Mouse (Mus musculus) heart, embryonic 14.5 days (tissue): ENCODE data around the gene Nr6a1. TPM values are rescaled to one million over a fixed set of nuclear protein-coding genes. Genes with fewer than 3 reads are reported as not detected.
A peak's percentile ranks its signal among the peaks of the same experiment; 100 is the strongest.

Experiments
- ATAC-seq: fragments of 200-750 bp; cut with Nextera tagmentation; 2 replicates; pipeline ENCODE4 v1.8.0; 2017; ENCODE audit warnings: low read depth, moderate TSS enrichment; ENCODE audit not compliant: insufficient number of reproducible peaks, insufficient read depth, low FRiP score
- H3K27ac ChIP-seq, 2 experiments: fragments of 200-500 bp in 1 of 2; fragments of 300-500 bp in 1 of 2; sonication (generic) in 1 of 2; replicated peaks in 1 of 2; 2 replicates each; pipeline ENCODE4 v1.5.1; 2012 to 2014; ENCODE audit warnings: low read depth in 2 of 2, low read length in 2 of 2, control low read depth in 1 of 2, mild to moderate bottlenecking in 1 of 2, mixed read lengths in 1 of 2; ENCODE audit not compliant: control insufficient read depth in 1 of 2, insufficient read depth in 1 of 2
- H3K27me3 ChIP-seq: fragments of 300-500 bp; sonication (generic); 2 replicates; pipeline ENCODE4 v1.6.1; 2014; ENCODE audit warnings: mild to moderate bottlenecking, low read length, control low read depth; ENCODE audit not compliant: control insufficient read depth, insufficient read depth
- H3K36me3 ChIP-seq: fragments of 300-500 bp; sonication (generic); 2 replicates; pipeline ENCODE4 v1.6.1; 2014; ENCODE audit warnings: mild to moderate bottlenecking, control low read depth, low read length, mixed read lengths; ENCODE audit not compliant: control insufficient read depth, insufficient read depth
- H3K4me1 ChIP-seq, 2 experiments: fragments of 200-500 bp in 1 of 2; fragments of 300-500 bp in 1 of 2; sonication (generic) in 1 of 2; 2 replicates each; pipeline ENCODE4 v1.6.1; 2012 to 2014; ENCODE audit warnings: low read length in 2 of 2, control low read depth in 1 of 2, mixed read lengths in 1 of 2; ENCODE audit not compliant: control insufficient read depth in 2 of 2, insufficient read depth in 2 of 2
- H3K4me2 ChIP-seq: fragments of 300-500 bp; sonication (generic); 2 replicates; pipeline ENCODE4 v1.6.1; 2014; ENCODE audit warnings: mild to moderate bottlenecking, low read length
- H3K4me3 ChIP-seq, 2 experiments: fragments of 200-500 bp in 1 of 2; fragments of 300-500 bp in 1 of 2; sonication (generic) in 1 of 2; 2 replicates each; pipeline ENCODE4 v1.5.1; 2012 to 2014; ENCODE audit warnings: low read length in 2 of 2, mild to moderate bottlenecking in 2 of 2, control low read depth in 1 of 2, low read depth in 1 of 2, moderate library complexity in 1 of 2; ENCODE audit not compliant: control insufficient read depth in 1 of 2, insufficient read depth in 1 of 2
- H3K9ac ChIP-seq: fragments of 300-500 bp; sonication (generic); 2 replicates; pipeline ENCODE4 v1.6.1; 2014; ENCODE audit warnings: mild to moderate bottlenecking, low read length
- H3K9me3 ChIP-seq: fragments of 300-500 bp; sonication (generic); 2 replicates; pipeline ENCODE4 v1.6.1; 2016; ENCODE audit warnings: low read length, control low read depth; ENCODE audit not compliant: control insufficient read depth
- WGBS: fragments of 180-500 bp; shearing (Covaris S2); extraction: QIAGEN DNeasy Blood & Tissue Kit; methylation state at CpG from one replicate; pipeline ENCODE4 v1.1.7; 2014; 5-methylcytosine and 5-hydroxymethylcytosine counted together
- polyA plus RNA-seq: library from polyadenylated mRNA; unstranded; fragments of >200 nt; fragmentation: Nextera tagmentation; extraction: Ambion mirVana; gene quantifications from 2 replicates; pipeline ENCODE4 v1.2.1, GENCODE M21; 2014

The Nr6a1 gene
- polyA plus RNA-seq, 1 experiment from 2014 or later: 0.78 TPM

- Histone ChIP-seq H3K27ac (no peak overlapping the region), H3K4me1 (no peaks in the 10 kb centered on the region), H3K4me3 (no peak overlapping the region), H3K4me2 (no peak overlapping the region), H3K9me3 (no peaks in the 10 kb centered on the region), H3K36me3 (no peaks in the 10 kb centered on the region), H3K9ac (no peak overlapping the region), H3K27me3 (no peaks in the 10 kb centered on the region)
- 96% methylated on average over 2 of the region's 2 CpGs for WGBS
- no peak for ATAC-seq
Measured at GRCm38 (mm10) chr2:38969650-38970049, 42.2 kb upstream of the Nr6a1 start.

- no peak for ATAC-seq
- no peaks in the 10 kb centered on the region for H3K9me3 ChIP-seq
Measured at GRCm38 (mm10) chr2:38964198-38964597, 36.7 kb upstream of the Nr6a1 start.

GRCm38 (mm10) chr2:38957671-38958223, 30.3 kb upstream of the Nr6a1 start:
- H3K4me2 ChIP-seq: no peak overlapping the region
- no peaks in the 10 kb centered on the region for H3K27me3 ChIP-seq
- no peak overlapping the region for H3K27ac ChIP-seq
- no peaks in the 10 kb centered on the region for H3K9me3 ChIP-seq
- no peak overlapping the region for H3K4me3 ChIP-seq
- no peak overlapping the region for H3K9ac ChIP-seq
- 64% methylated on average over 5 of the region's 5 CpGs for WGBS
- H3K36me3 ChIP-seq: no peaks in the 10 kb centered on the region
- H3K4me1 ChIP-seq: peaks cover 0 to 3% of the 10 kb centered on the region in 2 experiments; a peak in 1 of 4 replicates
- no peak for ATAC-seq

More at GRCm38 (mm10) chr2:38964198-38964597, 36.7 kb upstream of the Nr6a1 start:
- no peaks in the 10 kb centered on the region for H3K4me1 ChIP-seq
- no peak overlapping the region for H3K4me2 ChIP-seq
- 37% methylated on average over 4 of the region's 4 CpGs for WGBS
- no peak overlapping the region for H3K4me3 ChIP-seq
- H3K9ac ChIP-seq: no peak overlapping the region
- H3K27ac ChIP-seq: no peak overlapping the region
- H3K27me3 ChIP-seq: no peaks in the 10 kb centered on the region
- no peaks in the 10 kb centered on the region for H3K36me3 ChIP-seq

- no peaks in the 10 kb centered on the region for H3K36me3 ChIP-seq
- no peaks in the 10 kb centered on the region for H3K27me3 ChIP-seq
- no peaks in the 10 kb centered on the region for H3K9me3 ChIP-seq
- H3K27ac ChIP-seq: no peak overlapping the region
- H3K9ac ChIP-seq: no peak overlapping the region
- 76% methylated on average over 2 of the region's 2 CpGs for WGBS
- peaks cover 2 to 4% of the 10 kb centered on the region in 2 experiments for H3K4me1 ChIP-seq
- no peak overlapping the region for H3K4me3 ChIP-seq
- no peak overlapping the region for H3K4me2 ChIP-seq
- ATAC-seq: no peak
Measured at GRCm38 (mm10) chr2:38956062-38956461, 28.6 kb upstream of the Nr6a1 start.

GRCm38 (mm10) chr2:38953152-38953883, 25.8 kb upstream of the Nr6a1 start:
- Histone ChIP-seq H3K9ac (no peak overlapping the region), H3K4me2 (no peak overlapping the region), H3K36me3 (no peaks in the 10 kb centered on the region), H3K4me3 (no peak overlapping the region), H3K9me3 (no peaks in the 10 kb centered on the region), H3K27me3 (no peaks in the 10 kb centered on the region), H3K27ac (no peak overlapping the region), H3K4me1 (peaks cover 15% of the 10 kb centered on the region in 2 experiments)
- ATAC-seq: no peak
- WGBS: 60% methylated on average over 5 of the region's 5 CpGs

GRCm38 (mm10) chr2:38950281-38950719, 22.8 kb upstream of the Nr6a1 start:
- peak overlapping the region; percentile 40 for H3K9ac ChIP-seq
- peaks cover 18 to 19% of the 10 kb centered on the region in 2 experiments for H3K4me1 ChIP-seq
- peak overlapping the region; percentile 77 to 83 for H3K27ac ChIP-seq
- H3K4me2 ChIP-seq: peak overlapping the region; percentile 42
- no peaks in the 10 kb centered on the region for H3K27me3 ChIP-seq
- 0 out of 4 replicates have a peak overlapping the region, but pooled peaks of 1 of the 2 experiments have one; percentile 4 for H3K4me3 ChIP-seq
- WGBS: 10% methylated on average over 7 of the region's 7 CpGs
- H3K9me3 ChIP-seq: no peaks in the 10 kb centered on the region
- ATAC-seq: peak; percentile 91
- H3K36me3 ChIP-seq: no peaks in the 10 kb centered on the region

- peaks cover 16 to 18% of the 10 kb centered on the region in 2 experiments for H3K4me1 ChIP-seq
- no peak for ATAC-seq
- H3K36me3 ChIP-seq: no peaks in the 10 kb centered on the region
- 53% methylated on average over 7 of the region's 7 CpGs for WGBS
- no peak overlapping the region for H3K4me2 ChIP-seq
- no peak overlapping the region for H3K9ac ChIP-seq
- no peaks in the 10 kb centered on the region for H3K9me3 ChIP-seq
- H3K4me3 ChIP-seq: no peak overlapping the region
- H3K27ac ChIP-seq: peak overlapping the region; percentile 31 to 44; a peak in 3 of 4 replicates
- H3K27me3 ChIP-seq: no peaks in the 10 kb centered on the region
Measured at GRCm38 (mm10) chr2:38947566-38947965, 20.1 kb upstream of the Nr6a1 start.
